Mouse (Mus musculus) cerebellum, adult 11-12 months (tissue): ENCODE results near the gene Prph.

Experiments used
- DNase-seq: peaks from one replicate; pipeline ENCODE4 v3.0.0; 2022

The Prph gene

DNA sequence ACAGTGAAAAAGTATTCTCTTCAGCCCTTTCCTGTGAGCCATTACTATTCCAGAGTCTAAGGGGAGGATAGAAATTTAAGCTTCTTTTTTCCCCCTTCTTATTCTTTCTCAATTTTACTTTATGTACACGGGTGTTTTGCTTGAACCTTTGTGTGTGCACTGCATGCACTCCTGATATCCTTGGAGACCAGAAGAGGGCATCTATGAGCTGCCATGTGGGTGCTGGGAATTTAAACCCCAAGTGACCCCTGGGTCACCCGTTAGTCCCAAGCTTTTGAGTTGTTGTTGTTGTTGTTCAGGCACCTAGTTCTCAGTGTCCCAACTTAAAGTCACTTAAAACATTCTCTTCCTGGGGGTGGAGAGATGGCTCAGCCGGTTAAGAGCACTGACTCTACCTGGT is 45.0 kb downstream of the Prph start:
- no peak for DNase-seq

DNA sequence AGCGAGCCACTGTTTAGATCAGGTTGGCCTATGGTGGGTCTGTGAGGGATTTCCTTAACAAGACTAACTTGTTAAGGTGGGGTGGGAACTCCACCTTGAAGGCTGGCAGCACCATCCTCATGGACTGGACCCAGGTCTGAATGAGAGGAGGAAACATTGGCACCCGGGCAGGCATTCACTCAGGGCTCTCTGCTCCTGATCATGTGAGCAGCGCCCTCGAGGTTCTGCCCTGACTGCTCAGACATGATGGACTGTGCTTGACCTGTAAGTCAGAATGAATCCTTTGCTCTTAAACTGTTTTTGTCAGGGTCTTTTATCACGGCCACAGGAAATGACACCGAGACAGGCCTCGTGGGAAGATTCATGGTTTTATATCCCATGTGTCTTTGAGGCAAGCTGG is 50.3 kb downstream of the Prph start:
- no peak for DNase-seq

DNA sequence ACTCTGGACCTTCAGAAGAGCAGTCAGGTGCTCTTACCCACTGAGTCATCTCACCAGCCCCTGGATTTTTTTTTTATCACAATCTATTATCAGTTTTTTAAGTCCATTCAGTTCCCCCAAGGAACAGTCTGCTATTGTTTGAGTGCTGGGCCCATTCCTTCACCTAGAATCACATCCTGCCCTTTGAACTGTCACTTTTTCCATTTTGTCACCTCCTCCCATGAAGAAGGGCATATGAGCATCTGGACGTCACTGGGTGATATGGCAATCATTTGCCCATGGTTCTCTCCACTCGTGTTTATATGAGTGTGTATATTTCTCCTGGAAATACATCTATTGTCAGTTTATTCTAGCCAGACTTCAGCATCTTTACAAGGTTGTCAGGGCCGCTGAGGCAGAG is 52.9 kb downstream of the Prph start:
- no peak for DNase-seq
